Mouse (Mus musculus): ENCODE measurements around the gene Fank1.

- no peak for TF ChIP-seq POLR2A (IDR thresholded peaks at IDR 0.05; ENCODE audit: insufficient read depth, low read depth, low read length)
- no peak for TF ChIP-seq EP300 (IDR thresholded peaks at IDR 0.05; ENCODE audit: insufficient read depth, low read depth, low read length)
- TF ChIP-seq CTCF (IDR thresholded peaks at IDR 0.05), result peak; percentile 51
These were observed 74.1 kb downstream of the Fank1 start for GRCm38 (mm10) chr7:133850735-133851134.
